Mouse (Mus musculus) layer of hippocampus, postnatal 36 days (tissue): ENCODE data around the gene Tnnc1. TPM values are rescaled to one million over a fixed set of nuclear protein-coding genes. Genes with fewer than 3 reads are reported as not detected.

Experiments used
- DNase-seq, 2 experiments: peaks; one replicate each; pipeline ENCODE4 v3.0.0; 2022
- total RNA-seq, 2 experiments: library from RNA; stranded (reverse); gene quantifications; 2 replicates each; pipeline ENCODE4 v1.2.3; 2021

Gene Tnnc1
- total RNA-seq, 2 experiments from 2014 or later = 3.8 to 4.4 TPM

DNA sequence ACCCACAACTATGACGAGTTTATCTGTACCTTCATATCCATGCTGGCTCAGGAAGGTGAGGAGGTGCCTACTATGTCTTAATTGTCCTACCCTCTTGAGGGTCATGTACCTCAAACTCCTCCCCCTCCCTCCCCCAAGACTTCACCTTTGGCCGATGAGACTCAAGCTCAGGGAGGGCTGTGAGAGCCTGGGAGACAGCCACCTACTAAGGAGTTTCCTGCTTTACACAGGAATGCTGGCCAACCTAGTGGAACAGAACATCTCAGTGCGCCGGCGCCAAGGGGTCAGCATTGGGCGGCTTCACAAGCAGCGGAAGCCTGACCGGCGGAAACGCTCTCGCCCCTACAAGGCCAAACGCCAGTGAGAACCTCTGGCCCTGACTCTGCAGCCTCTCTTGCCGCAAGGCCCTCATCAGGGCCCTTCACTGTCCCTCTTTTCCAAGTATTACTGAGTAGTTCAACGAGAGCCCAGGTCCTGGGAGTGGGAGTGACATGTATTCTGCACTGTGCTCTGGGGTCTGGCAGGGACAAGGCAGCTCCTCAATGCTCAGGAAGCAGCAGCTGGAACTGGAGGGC is 50.5 kb downstream of the Tnnc1 start:
- no peak for DNase-seq

DNA sequence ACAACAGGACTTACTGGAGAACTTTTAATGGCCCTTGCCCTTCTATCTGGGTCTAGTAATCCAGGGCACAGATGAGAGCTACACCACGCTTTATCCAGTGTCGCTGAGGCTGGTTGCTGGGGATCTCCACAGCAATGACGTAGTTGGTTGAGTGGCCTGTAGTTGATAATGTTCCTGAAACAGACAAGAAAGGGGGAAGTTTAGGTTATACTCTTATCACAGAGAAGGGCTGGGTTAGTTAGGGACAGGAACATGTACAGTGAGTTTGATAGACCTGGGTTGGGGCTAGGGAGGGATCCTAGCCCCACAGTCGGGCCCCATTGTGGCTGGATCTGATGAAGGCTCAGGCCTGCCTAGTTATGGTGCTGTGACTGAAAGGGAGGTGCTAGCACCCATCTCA is 52.3 kb downstream of the Tnnc1 start:
- DNase-seq = no peak

DNA sequence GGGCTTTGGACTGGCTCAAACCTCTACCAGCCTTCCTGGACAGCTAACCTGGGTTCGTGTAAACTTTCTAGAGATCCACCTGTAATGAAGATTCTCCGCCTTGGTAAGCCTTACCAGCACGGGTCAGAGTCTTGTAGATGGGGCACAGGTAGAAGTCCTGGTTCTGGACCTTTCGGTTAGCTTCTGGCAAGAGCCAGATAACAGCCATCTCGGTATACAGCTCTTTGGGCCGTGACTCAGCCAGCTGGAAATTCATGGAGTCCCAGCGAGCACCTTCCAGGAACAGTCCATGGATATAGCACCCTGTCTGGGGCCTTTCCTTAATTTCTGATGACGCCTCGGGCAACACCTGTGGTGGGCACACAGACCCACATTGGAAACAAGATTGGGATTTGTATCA is 52.8 kb downstream of the Tnnc1 start:
- DNase-seq = no peak

Other genes with a start within 250 kb of the Tnnc1 start
- 10 to 100 TPM; 46.4 to 50.6 TPM for gene Glt8d1, start 206.9 kb upstream of the Tnnc1 start, total RNA-seq
- 100 to 1,000 TPM; 169 to 190 TPM for gene Spcs1, start 206.6 kb upstream of the Tnnc1 start, total RNA-seq
- 10 to 100 TPM; 51.6 to 58.4 TPM for gene Pbrm1, start 189.2 kb upstream of the Tnnc1 start, total RNA-seq
- 10 to 100 TPM; 47.7 to 49.2 TPM for gene Gnl3, start 189.2 kb upstream of the Tnnc1 start, total RNA-seq
- 10 to 100 TPM; 24.6 to 27.7 TPM for gene Smim4, start 79.4 kb upstream of the Tnnc1 start, total RNA-seq
- gene Nt5dc2, start 77.3 kb upstream of the Tnnc1 start, total RNA-seq = 10 to 100 TPM; 12.4 to 13.6 TPM
- 10 to 100 TPM; 16.6 to 24.0 TPM for gene Stab1, start 39.7 kb upstream of the Tnnc1 start, total RNA-seq
- 100 to 1,000 TPM; 458 to 488 TPM for gene Nisch, start 8.6 kb downstream of the Tnnc1 start, total RNA-seq
- 1 to 10 TPM; 4.5 to 4.9 TPM for gene Sema3g, start 9.5 kb downstream of the Tnnc1 start, total RNA-seq
- gene Phf7, start 43.0 kb downstream of the Tnnc1 start, total RNA-seq = 1 to 10 TPM; 3.5 to 3.6 TPM
- gene Bap1, start 43.1 kb downstream of the Tnnc1 start, total RNA-seq = 100 to 1,000 TPM; 132 to 134 TPM
- gene Dnah1, start 115.6 kb downstream of the Tnnc1 start, total RNA-seq = 1 to 10 TPM; 3.8 to 4.8 TPM
- gene Capn7, start 128.3 kb downstream of the Tnnc1 start, total RNA-seq = 10 to 100 TPM; 39.4 to 42.1 TPM
- gene Sh3bp5, start 227.8 kb downstream of the Tnnc1 start, total RNA-seq = 100 to 1,000 TPM; 157 to 168 TPM